Mouse (Mus musculus): ENCODE measurements around the gene Vmn1r165. TPM values are rescaled to one million over a fixed set of nuclear protein-coding genes. Genes with fewer than 3 reads are reported as not detected.

The Vmn1r165 gene
- total RNA-seq (2023): not detected

GRCm38 (mm10) chr7:23217032-23217431 lies at the start of gene Vmn1r165:
Gene Vmn1r165, plus strand, starts transcription at chr7:23217332.

GRCm38 (mm10) chr7:23251582-23251981 lies 34.5 kb downstream of the Vmn1r165 start, which contains the start of gene Vmn1r166:
Gene Vmn1r166, minus strand, starts transcription at chr7:23251682.

Other genes starting within 250 kb of the Vmn1r165 start
- not detected for gene Gm4214, start 232.7 kb upstream of the Vmn1r165 start, total RNA-seq (2023)
- gene Gm4216, start 197.4 kb upstream of the Vmn1r165 start, total RNA-seq (2023): not detected
- not detected for gene Vmn1r163, start 161.8 kb upstream of the Vmn1r165 start, total RNA-seq (2023)
- not detected for gene Gm8720, start 149.9 kb upstream of the Vmn1r165 start, total RNA-seq (2023)
- not detected for gene Gm10662, start 72.9 kb upstream of the Vmn1r165 start, total RNA-seq (2023)
- gene Vmn1r166, start 34.4 kb downstream of the Vmn1r165 start, total RNA-seq (2023): not detected
- not detected for gene Gm6902, start 61.6 kb downstream of the Vmn1r165 start, total RNA-seq (2023)
- not detected for gene Nlrp4e, start 83.9 kb downstream of the Vmn1r165 start, total RNA-seq (2023)
- not detected for gene Nlrp5, start 168.6 kb downstream of the Vmn1r165 start, total RNA-seq (2023)